Mouse (Mus musculus) layer of hippocampus, postnatal 36 days (tissue): ENCODE measurements at regions not wholly inside any gene's neighbourhood (a gene's known extent, or its start where the extent isn't known, plus 50 kb on each side); places are given as distances from the start of the nearest gene placed in this dataset.

Experiments used
- DNase-seq, 2 experiments: peaks; one replicate each; pipeline ENCODE4 v3.0.0; 2022

- no peak for DNase-seq
Measured at GRCm38 (mm10) chr13:5229476-5229875, 620.5 kb upstream of the Akr1e1 start.

GRCm38 (mm10) chr13:5234232-5234631, 625.3 kb upstream of the Akr1e1 start:
- DNase-seq = no peak

GRCm38 (mm10) chr13:5235391-5235790, 625.9 kb upstream of the Klf6 start:
- DNase-seq = no peak

- no peak for DNase-seq
Measured at GRCm38 (mm10) chr13:5240541-5240940, 620.7 kb upstream of the Klf6 start.

GRCm38 (mm10) chr13:5242782-5243181, 618.5 kb upstream of the Klf6 start:
- DNase-seq = no peak

- no peak for DNase-seq
Measured at GRCm38 (mm10) chr13:5248671-5249391, 612.5 kb upstream of the Klf6 start.

- no peak for DNase-seq
Measured at GRCm38 (mm10) chr13:5257891-5258660, 603.2 kb upstream of the Klf6 start.

- DNase-seq = no peak
Measured at GRCm38 (mm10) chr13:5259760-5260159, 601.5 kb upstream of the Klf6 start.

- DNase-seq = no peak
Measured at GRCm38 (mm10) chr13:5272506-5273192, 588.6 kb upstream of the Klf6 start.

GRCm38 (mm10) chr13:5276564-5276963, 584.7 kb upstream of the Klf6 start:
- no peak for DNase-seq

- DNase-seq = no peak
Measured at GRCm38 (mm10) chr13:5289753-5290449, 571.4 kb upstream of the Klf6 start.

GRCm38 (mm10) chr13:5302141-5302540, 559.1 kb upstream of the Klf6 start:
- no peak for DNase-seq

GRCm38 (mm10) chr13:5306688-5307087, 554.6 kb upstream of the Klf6 start:
- no peak for DNase-seq

GRCm38 (mm10) chr13:5313297-5313696, 548.0 kb upstream of the Klf6 start:
- no peak for DNase-seq

GRCm38 (mm10) chr13:5315011-5315410, 546.3 kb upstream of the Klf6 start:
- no peak for DNase-seq

GRCm38 (mm10) chr13:5317941-5318856, 543.1 kb upstream of the Klf6 start:
- no peak for DNase-seq

- no peak for DNase-seq
Measured at GRCm38 (mm10) chr13:5345712-5346111, 515.6 kb upstream of the Klf6 start.

- DNase-seq = peak in 1 of 2 experiments; percentile 3
Measured at GRCm38 (mm10) chr13:5347503-5348469, 513.5 kb upstream of the Klf6 start.

GRCm38 (mm10) chr13:5367058-5367797, 494.1 kb upstream of the Klf6 start:
- DNase-seq = no peak

- DNase-seq = peak in 1 of 2 experiments; percentile 1
Measured at GRCm38 (mm10) chr13:5370007-5370406, 491.3 kb upstream of the Klf6 start.
